Mouse (Mus musculus) urinary bladder, postnatal 14 days (tissue): ENCODE measurements at regions not wholly inside any gene's neighbourhood (a gene's known extent, or its start where the extent isn't known, plus 50 kb on each side); places are given as distances from the start of the nearest gene placed in this dataset.

ENCODE experiments used
- DNase-seq: peaks from one replicate; pipeline ENCODE4 v3.0.0; 2021; ENCODE audit warnings: low spot score

- no peak for DNase-seq
Measured at GRCm38 (mm10) chr19:52878812-52879502, 161.1 kb downstream of the Xpnpep1 start.

GRCm38 (mm10) chr19:52866635-52867034 is 173.4 kb downstream of the Xpnpep1 start:
- no peak for DNase-seq

GRCm38 (mm10) chr19:52861576-52861975 is 178.4 kb downstream of the Xpnpep1 start:
- no peak for DNase-seq

- peak; percentile 16 for DNase-seq
Measured at GRCm38 (mm10) chr19:52854068-52854682, 185.8 kb downstream of the Xpnpep1 start.

- DNase-seq, result no peak
Measured at GRCm38 (mm10) chr19:52816202-52816601, 223.8 kb downstream of the Xpnpep1 start.

- DNase-seq, result no peak
Measured at GRCm38 (mm10) chr19:52812046-52812445, 228.0 kb downstream of the Xpnpep1 start.

GRCm38 (mm10) chr19:52788802-52789201 is 251.2 kb downstream of the Xpnpep1 start:
- DNase-seq, result no peak

GRCm38 (mm10) chr19:52768761-52769388 is 271.1 kb downstream of the Xpnpep1 start:
- no peak for DNase-seq

GRCm38 (mm10) chr19:52768117-52768516 is 271.9 kb downstream of the Xpnpep1 start:
- DNase-seq, result no peak

GRCm38 (mm10) chr19:52738946-52739345 is 301.1 kb downstream of the Xpnpep1 start:
- DNase-seq, result no peak

- no peak for DNase-seq
Measured at GRCm38 (mm10) chr19:52721776-52722175, 318.2 kb downstream of the Xpnpep1 start.

GRCm38 (mm10) chr19:52715359-52715758 is 324.7 kb downstream of the Xpnpep1 start:
- DNase-seq, result no peak

GRCm38 (mm10) chr19:52707679-52708078 is 332.3 kb downstream of the Xpnpep1 start:
- DNase-seq, result no peak

- DNase-seq, result no peak
Measured at GRCm38 (mm10) chr19:52661009-52661408, 379.0 kb downstream of the Xpnpep1 start.

- no peak for DNase-seq
Measured at GRCm38 (mm10) chr19:52647066-52648046, 383.3 kb downstream of the Ins1 start.

GRCm38 (mm10) chr19:52640228-52640627 is 376.1 kb downstream of the Ins1 start:
- DNase-seq, result no peak

- no peak for DNase-seq
Measured at GRCm38 (mm10) chr19:52632501-52632900, 368.4 kb downstream of the Ins1 start.

- DNase-seq, result no peak
Measured at GRCm38 (mm10) chr19:52624310-52624709, 360.2 kb downstream of the Ins1 start.

GRCm38 (mm10) chr19:52623496-52623895 is 359.4 kb downstream of the Ins1 start:
- no peak for DNase-seq

- DNase-seq, result no peak
Measured at GRCm38 (mm10) chr19:52613353-52613752, 349.3 kb downstream of the Ins1 start.

GRCm38 (mm10) chr19:52606859-52607258 is 342.8 kb downstream of the Ins1 start:
- no peak for DNase-seq

- no peak for DNase-seq
Measured at GRCm38 (mm10) chr19:52600410-52600809, 336.3 kb downstream of the Ins1 start.
